Mouse (Mus musculus): ENCODE data around the gene Mtus2. TPM values are rescaled to one million over a fixed set of nuclear protein-coding genes. Genes with fewer than 3 reads are reported as not detected.
"Not testable (repeated sequence)": the region's sequence is repeated elsewhere in the genome, so short reads cannot be mapped to it uniquely, and the experiment has no call there.

Mtus2 gene
- total and polyA plus RNA-seq, 3 experiments, result 0.08 TPM; not detected in 2

DNA sequence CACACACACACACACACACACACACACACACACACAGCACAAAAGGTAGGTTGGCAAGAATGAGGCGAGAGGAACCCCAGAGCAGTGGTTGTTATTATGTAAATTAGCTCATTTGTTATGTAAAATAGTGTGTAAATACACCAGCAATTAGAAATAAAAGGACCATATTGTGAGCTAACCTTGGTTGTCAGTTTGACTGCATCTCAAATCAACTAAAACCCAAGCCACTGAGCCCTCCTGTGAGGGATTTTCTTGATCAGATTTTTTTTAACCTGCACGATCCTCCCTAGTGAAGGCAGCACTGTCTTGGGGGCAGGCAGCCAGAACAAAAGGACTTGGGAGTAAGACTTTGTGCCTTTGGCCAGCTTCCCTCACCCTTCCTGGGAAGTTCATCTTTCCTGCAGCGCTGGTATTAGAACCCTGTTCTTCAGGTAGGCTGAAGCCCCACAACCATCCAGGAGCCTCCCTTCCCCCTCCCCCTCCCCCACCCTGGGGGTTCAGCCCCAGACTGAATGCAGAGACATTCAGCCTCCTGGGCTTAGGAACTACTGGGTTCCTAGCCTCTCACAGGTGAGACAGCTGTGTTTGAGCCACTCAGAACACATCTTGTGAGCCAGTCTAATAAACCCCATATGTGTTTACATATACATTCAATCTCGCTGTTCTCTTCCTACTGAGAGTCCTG lies 218.8 kb downstream of the Mtus2 start:
- no peak overlapping the region for H3K4me3 ChIP-seq (ENCODE audit: control insufficient read depth in 1 of 2, insufficient read depth in 1 of 2, low read depth in 2 of 2, low read length in 2 of 2)
- no peaks in the 10 kb centered on the region for H3K79me2 ChIP-seq (ENCODE audit: control insufficient read depth, insufficient read depth, low read length, poor library complexity)
- H3K36me3 ChIP-seq (ENCODE audit: control insufficient read depth in 1 of 2, insufficient read depth in 2 of 2, low read length in 2 of 2), result no peaks in the 10 kb centered on the region
- H3K9me3 ChIP-seq (replicated peaks; ENCODE audit: insufficient read depth, low read length), result no peaks in the 10 kb centered on the region
- no peak overlapping the region for H3K27ac ChIP-seq (ENCODE audit: control insufficient read depth, low read depth, low read length)
- no peaks in the 10 kb centered on the region for H3K4me1 ChIP-seq (ENCODE audit: control insufficient read depth in 1 of 2, insufficient read depth in 2 of 2, low read length in 2 of 2)
- H3K27me3 ChIP-seq (ENCODE audit: control insufficient read depth in 1 of 2, insufficient read depth in 2 of 2, low read length in 2 of 2), result no peaks in the 10 kb centered on the region
- TF ChIP-seq MYB (IDR thresholded peaks at IDR 0.05; ENCODE audit: low read depth, low read length) (no peak), NELFE (IDR thresholded peaks at IDR 0.05; ENCODE audit: low read depth, low read length) (no peak), ZC3H11A (IDR thresholded peaks at IDR 0.05; ENCODE audit: low read depth, low read length) (no peak), GATA1 (IDR thresholded peaks at IDR 0.05; ENCODE audit: low read depth, low read length) (no peak), POLR2AphosphoS2 (IDR thresholded peaks at IDR 0.05; ENCODE audit: low read length) (no peak), POLR2A (IDR thresholded peaks at IDR 0.05; ENCODE audit: control insufficient read depth in 1 of 2, insufficient read depth in 1 of 2, low read depth in 1 of 2, low read length in 2 of 2, poor library complexity in 1 of 2) (no peak), TCF12 (IDR thresholded peaks at IDR 0.05; ENCODE audit: low read depth, low read length) (no peak), MYC (IDR thresholded peaks at IDR 0.05; ENCODE audit: low read depth, low read length) (no peak), USF2 (IDR thresholded peaks at IDR 0.05; ENCODE audit: borderline replicate concordance in 1 of 2, insufficient read depth in 1 of 2, low read depth in 1 of 2, low read length in 2 of 2) (no peak), CHD1 (IDR thresholded peaks at IDR 0.05; ENCODE audit: low read depth, low read length) (no peak), ETS1 (IDR thresholded peaks at IDR 0.05; ENCODE audit: low read depth, low read length) (no peak)
- no peak overlapping the region for H3K9ac ChIP-seq (ENCODE audit: control insufficient read depth, low read depth, low read length, poor library complexity, severe bottlenecking)
- no peak for DNase-seq (ENCODE audit: low read depth, low spot score)

DNA sequence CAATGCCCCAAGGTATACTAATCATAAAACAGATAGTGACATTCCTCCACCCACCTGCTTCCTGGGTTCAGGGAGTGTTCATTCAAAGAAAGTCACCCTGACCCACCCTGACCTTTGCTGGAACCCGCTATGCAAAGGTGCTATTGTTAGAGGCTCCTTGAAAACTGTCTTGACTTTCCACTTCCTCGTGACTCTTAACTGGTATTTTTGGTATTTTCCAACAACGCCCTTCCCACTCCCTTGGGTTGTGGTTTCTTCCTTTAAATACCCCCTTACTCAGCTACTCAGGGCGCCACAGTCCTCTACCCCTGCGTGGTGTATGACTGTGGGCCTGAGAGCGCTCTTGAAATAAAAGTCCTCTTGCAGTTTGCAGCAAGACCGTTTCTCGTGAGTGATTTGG lies 219.4 kb downstream of the Mtus2 start:
- H3K4me1 ChIP-seq (ENCODE audit: control insufficient read depth in 1 of 2, insufficient read depth in 2 of 2, low read length in 2 of 2); H3K9me3 ChIP-seq (replicated peaks; ENCODE audit: insufficient read depth, low read length); H3K4me3 ChIP-seq (ENCODE audit: control insufficient read depth in 1 of 2, insufficient read depth in 1 of 2, low read depth in 2 of 2, low read length in 2 of 2); H3K27ac ChIP-seq (ENCODE audit: control insufficient read depth, low read depth, low read length); H3K27me3 ChIP-seq (ENCODE audit: control insufficient read depth in 1 of 2, insufficient read depth in 2 of 2, low read length in 2 of 2); H3K9ac ChIP-seq (ENCODE audit: control insufficient read depth, low read depth, low read length, poor library complexity, severe bottlenecking); H3K79me2 ChIP-seq (ENCODE audit: control insufficient read depth, insufficient read depth, low read length, poor library complexity); DNase-seq (ENCODE audit: low read depth, low spot score); H3K36me3 ChIP-seq (ENCODE audit: control insufficient read depth in 1 of 2, insufficient read depth in 2 of 2, low read length in 2 of 2): not testable (repeated sequence)

DNA sequence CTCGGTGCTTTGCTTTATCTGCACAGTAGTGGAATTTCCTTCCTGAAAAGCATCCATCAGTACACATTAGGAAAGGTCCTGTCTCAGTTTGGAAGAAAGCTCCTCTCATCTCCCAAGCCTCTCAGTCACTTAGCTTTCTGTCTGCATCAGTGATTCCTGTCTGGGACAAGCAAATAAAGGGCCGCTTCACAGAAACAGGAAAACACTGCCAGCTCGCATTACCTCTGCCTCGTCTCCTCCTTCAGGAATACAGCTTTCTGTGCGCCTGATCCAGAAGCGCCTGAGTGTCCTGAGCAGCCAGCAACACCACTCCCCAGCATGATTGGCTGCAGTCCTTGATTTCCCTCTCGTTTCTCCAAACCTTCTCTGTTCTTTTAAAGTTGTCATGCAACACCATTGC lies 222.1 kb downstream of the Mtus2 start:
- no peaks in the 10 kb centered on the region for H3K79me2 ChIP-seq (ENCODE audit: control insufficient read depth, insufficient read depth, low read length, poor library complexity)
- no peaks in the 10 kb centered on the region for H3K4me1 ChIP-seq (ENCODE audit: control insufficient read depth in 1 of 2, insufficient read depth in 2 of 2, low read length in 2 of 2)
- H3K36me3 ChIP-seq (ENCODE audit: control insufficient read depth in 1 of 2, insufficient read depth in 2 of 2, low read length in 2 of 2), result no peaks in the 10 kb centered on the region
- no peak overlapping the region for H3K4me3 ChIP-seq (ENCODE audit: control insufficient read depth in 1 of 2, insufficient read depth in 1 of 2, low read depth in 2 of 2, low read length in 2 of 2)
- no peak for DNase-seq (ENCODE audit: low read depth, low spot score)
- TF ChIP-seq BHLHE40 (IDR thresholded peaks at IDR 0.05; ENCODE audit: borderline replicate concordance, low read depth, low read length), result no peak
- TF ChIP-seq TAL1 (IDR thresholded peaks at IDR 0.05; ENCODE audit: low read length), result no peak
- no peak for TF ChIP-seq NRF1 (IDR thresholded peaks at IDR 0.05; ENCODE audit: insufficient read depth, low read depth, low read length, poor library complexity, severe bottlenecking)
- no peak for TF ChIP-seq MAZ (IDR thresholded peaks at IDR 0.05; ENCODE audit: low read depth, low read length)
- TF ChIP-seq ETS1 (IDR thresholded peaks at IDR 0.05; ENCODE audit: low read depth, low read length), result no peak
- TF ChIP-seq POLR2A (IDR thresholded peaks at IDR 0.05; ENCODE audit: control insufficient read depth in 1 of 2, insufficient read depth in 1 of 2, low read depth in 1 of 2, low read length in 2 of 2, poor library complexity in 1 of 2), result no peak
- TF ChIP-seq JUND (IDR thresholded peaks at IDR 0.05; ENCODE audit: low read depth, low read length), result no peak
- no peak for TF ChIP-seq RAD21 (IDR thresholded peaks at IDR 0.05; ENCODE audit: low read depth, low read length)
- TF ChIP-seq USF2 (IDR thresholded peaks at IDR 0.05; ENCODE audit: borderline replicate concordance in 1 of 2, insufficient read depth in 1 of 2, low read depth in 1 of 2, low read length in 2 of 2), result no peak
- no peak overlapping the region for H3K27ac ChIP-seq (ENCODE audit: control insufficient read depth, low read depth, low read length)
- no peak overlapping the region for H3K9ac ChIP-seq (ENCODE audit: control insufficient read depth, low read depth, low read length, poor library complexity, severe bottlenecking)
- H3K27me3 ChIP-seq (ENCODE audit: control insufficient read depth in 1 of 2, insufficient read depth in 2 of 2, low read length in 2 of 2), result no peaks in the 10 kb centered on the region
- no peaks in the 10 kb centered on the region for H3K9me3 ChIP-seq (replicated peaks; ENCODE audit: insufficient read depth, low read length)
